Mouse (Mus musculus): ENCODE measurements around the gene Gsta2. TPM values are rescaled to one million over a fixed set of nuclear protein-coding genes. Genes with fewer than 3 reads are reported as not detected.
A peak's percentile ranks its signal among the peaks of the same experiment; 100 is the strongest.
"Not testable (repeated sequence)": the region's sequence is repeated elsewhere in the genome, so short reads cannot be mapped to it uniquely, and the experiment has no call there.

The Gsta2 gene
- total RNA-seq, 1 experiment from 2014 or later = not detected

GRCm38 (mm10) chr9:78368671-78369293, 13.2 kb upstream of the Gsta2 start:
- no peak for ATAC-seq (replicated peaks; ENCODE audit: low read depth, poor library complexity, severe bottlenecking)

DNA sequence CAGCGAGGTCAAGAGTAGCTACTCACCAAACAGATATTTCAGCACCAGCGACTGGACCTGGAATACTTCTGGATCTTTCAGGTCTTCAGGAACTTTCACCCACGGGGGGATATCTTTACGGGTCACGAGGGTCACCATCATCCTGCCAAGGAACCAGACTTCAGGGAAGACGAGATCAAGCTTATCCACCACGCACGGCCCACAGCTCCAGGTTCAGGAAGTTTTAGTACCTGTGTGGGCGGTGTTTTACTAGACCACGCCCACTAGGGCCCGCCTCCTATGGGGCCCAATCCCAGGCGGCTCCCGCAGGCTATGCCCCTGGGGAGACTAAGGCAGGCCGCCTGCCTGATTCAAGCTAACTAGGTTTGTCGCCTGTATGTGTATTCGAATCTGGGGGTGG, 12.4 kb upstream of the Gsta2 start, which contains the start of gene Dppa5a:
Dppa5a (minus strand) TSS at position 219 of the 400 bp plus-strand sequence.
- not testable (repeated sequence) for ATAC-seq (replicated peaks; ENCODE audit: low read depth, poor library complexity, severe bottlenecking)

GRCm38 (mm10) chr9:78365850-78366544, 10.4 kb upstream of the Gsta2 start:
- peak; percentile 45; the same call in 1 of the 2 replicates for ATAC-seq (replicated peaks; ENCODE audit: low read depth, poor library complexity, severe bottlenecking)

GRCm38 (mm10) chr9:78364701-78365100, 9.1 kb upstream of the Gsta2 start:
- ATAC-seq (replicated peaks; ENCODE audit: low read depth, poor library complexity, severe bottlenecking) = no peak

GRCm38 (mm10) chr9:78363374-78363773, 7.8 kb upstream of the Gsta2 start:
- peak; percentile 85 for ATAC-seq (replicated peaks; ENCODE audit: low read depth, poor library complexity, severe bottlenecking)

DNA sequence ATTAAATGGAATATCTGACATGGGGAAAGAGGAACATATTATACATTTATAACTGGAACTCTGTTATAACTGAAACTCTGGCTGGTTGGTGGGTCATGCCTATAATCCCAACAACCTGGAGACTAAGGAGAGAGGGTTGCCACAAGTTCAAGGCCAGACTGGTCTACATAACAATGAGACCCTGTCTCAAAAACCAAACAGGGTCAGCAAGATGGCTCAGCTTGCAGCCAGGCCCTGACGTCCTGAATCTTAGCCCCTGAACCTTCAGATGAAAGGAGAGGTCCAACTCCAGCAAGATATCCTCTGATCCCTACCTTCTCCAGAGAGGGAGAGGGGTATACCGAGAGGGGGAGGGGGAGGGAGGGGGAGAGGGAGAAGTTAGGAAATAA, 4.9 kb upstream of the Gsta2 start:
- no peak for ATAC-seq (replicated peaks; ENCODE audit: low read depth, poor library complexity, severe bottlenecking)

DNA sequence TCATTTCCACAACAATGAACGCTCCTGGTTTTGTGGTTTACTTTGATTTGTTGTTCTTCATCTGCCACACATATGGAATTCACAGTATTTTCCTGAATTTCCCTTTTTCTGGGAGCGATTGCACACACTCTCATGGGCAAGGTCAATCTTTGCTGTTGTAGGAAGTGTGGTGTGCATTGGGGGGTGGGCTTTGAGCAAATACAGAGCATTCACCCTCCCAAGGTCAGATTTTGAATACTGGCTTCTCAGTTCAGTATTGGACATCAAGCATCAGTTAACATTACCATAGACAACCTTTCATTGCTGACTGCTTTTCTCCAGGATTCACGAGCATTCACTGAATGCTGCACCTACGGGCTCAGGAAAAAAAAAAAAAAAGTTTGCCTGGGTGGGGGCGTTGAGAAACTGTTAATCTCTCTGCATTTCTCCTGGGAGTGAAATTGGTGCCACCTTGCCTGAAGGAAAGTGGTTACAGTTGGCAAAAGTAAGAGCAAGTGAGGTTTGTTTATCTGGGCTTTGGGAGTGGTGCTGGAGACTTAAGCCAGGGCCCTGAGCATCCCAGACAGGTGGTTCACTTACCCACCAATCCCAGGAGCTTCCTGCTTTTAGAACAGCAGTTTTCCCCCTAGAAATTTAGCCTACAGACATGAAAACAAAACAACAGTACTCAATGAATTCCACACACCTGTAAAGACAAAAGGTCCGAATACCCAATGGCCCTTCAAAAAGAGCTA, 4.3 kb upstream of the Gsta2 start:
- no peak for ATAC-seq (replicated peaks; ENCODE audit: low read depth, poor library complexity, severe bottlenecking)

GRCm38 (mm10) chr9:78358053-78358452, 2.5 kb upstream of the Gsta2 start:
- ATAC-seq (replicated peaks; ENCODE audit: low read depth, poor library complexity, severe bottlenecking) = peak; percentile 80

DNA sequence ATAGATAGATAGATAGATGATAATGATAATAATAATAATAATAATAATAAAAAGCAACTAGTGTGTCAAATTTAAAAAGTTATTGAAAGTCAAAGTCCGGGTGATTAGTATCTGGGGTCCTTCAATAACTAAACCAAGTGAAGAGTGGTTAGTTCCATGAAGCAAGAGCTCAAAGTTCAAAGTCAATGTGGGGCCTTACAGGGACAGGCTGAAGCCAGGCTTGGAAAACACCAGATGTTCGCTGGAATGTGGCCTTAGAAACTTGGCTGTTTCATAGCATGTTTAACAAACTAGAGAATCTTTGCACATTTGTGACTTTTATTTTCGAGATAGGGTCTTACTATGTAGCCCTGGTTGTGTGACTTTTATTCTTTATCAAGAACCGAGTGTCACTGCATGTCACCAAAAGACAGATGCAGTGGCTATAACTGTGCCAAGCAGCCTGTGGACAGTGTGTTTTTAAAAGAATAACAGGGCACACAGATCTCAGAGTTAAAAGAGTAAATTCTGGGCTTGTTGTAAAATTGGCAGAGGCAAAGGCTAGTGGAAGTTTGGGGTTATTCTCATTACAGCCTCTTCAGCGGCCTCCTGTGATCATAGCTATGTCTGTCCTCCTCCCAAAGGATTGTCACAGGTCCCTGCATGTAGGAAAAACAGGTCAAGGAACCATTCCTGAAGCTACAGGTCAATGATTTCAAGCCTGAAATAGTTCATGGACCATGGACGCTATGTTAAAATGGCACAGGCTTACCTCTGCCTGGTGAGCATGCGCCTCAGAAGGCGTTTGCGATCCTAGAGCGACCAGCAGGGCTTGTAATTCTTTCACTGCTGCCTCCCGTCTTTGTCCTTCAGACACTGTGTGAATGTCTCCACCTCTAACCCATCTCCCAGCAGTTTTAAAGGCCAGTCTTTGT, 666 bp downstream of the Gsta2 start:
- ATAC-seq (replicated peaks; ENCODE audit: low read depth, poor library complexity, severe bottlenecking) = no peak

GRCm38 (mm10) chr9:78351504-78352220, 3.9 kb downstream of the Gsta2 start:
- ATAC-seq (replicated peaks; ENCODE audit: low read depth, poor library complexity, severe bottlenecking) = peak; percentile 84

- 0 out of 2 replicates have a peak, but pooled peaks have one; percentile 15 for ATAC-seq (replicated peaks; ENCODE audit: low read depth, poor library complexity, severe bottlenecking)
These were observed 5.6 kb downstream of the Gsta2 start for GRCm38 (mm10) chr9:78350007-78350406.

- ATAC-seq (replicated peaks; ENCODE audit: low read depth, poor library complexity, severe bottlenecking) = not testable (repeated sequence)
These were observed 6.4 kb downstream of the Gsta2 start for GRCm38 (mm10) chr9:78349141-78349540.

GRCm38 (mm10) chr9:78348206-78349004, 7.2 kb downstream of the Gsta2 start:
- ATAC-seq (replicated peaks; ENCODE audit: low read depth, poor library complexity, severe bottlenecking) = not testable (repeated sequence)

DNA sequence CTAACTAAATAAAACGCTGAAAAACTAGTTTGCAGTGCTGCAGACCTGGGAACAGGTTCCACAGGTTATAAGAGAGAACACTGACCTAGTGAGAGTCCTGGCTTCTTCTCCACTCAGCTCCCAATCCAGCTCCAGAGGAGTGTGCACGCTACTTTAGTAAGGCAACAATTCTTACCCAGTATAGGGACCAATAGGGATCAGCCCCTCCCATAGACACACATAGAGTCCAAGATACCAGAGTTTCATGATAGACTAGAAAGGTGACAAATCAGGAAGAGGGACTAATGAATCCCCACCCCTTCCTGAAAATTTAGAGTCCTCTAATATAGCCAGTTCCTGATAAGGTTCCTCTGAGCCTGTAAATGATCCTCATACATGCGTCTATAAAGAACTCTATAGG, 8.6 kb downstream of the Gsta2 start:
- ATAC-seq (replicated peaks; ENCODE audit: low read depth, poor library complexity, severe bottlenecking) = peak; percentile 34; the same call in 1 of the 2 replicates

DNA sequence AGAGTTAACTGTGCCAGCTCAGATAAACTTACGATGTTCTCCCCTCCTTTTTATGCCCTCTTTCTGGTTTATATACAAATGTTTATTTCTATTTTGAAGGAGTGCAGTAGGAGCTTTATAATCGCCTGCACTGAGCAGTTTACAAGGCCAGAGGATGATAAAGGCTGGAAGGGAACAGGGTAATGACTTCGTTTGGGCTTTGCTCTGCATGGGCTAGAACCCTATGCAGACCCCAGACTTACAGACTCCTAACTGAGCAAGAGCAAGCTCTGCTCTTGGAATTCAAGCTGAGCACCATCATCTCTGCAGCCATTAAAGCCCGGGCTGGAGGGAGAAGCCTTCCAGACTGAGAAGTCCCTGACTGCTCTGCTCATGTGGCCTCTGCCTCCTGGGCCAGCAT, 10.4 kb downstream of the Gsta2 start:
- ATAC-seq (replicated peaks; ENCODE audit: low read depth, poor library complexity, severe bottlenecking) = not testable (repeated sequence)

GRCm38 (mm10) chr9:78343055-78343454, 12.5 kb downstream of the Gsta2 start:
- not testable (repeated sequence) for ATAC-seq (replicated peaks; ENCODE audit: low read depth, poor library complexity, severe bottlenecking)

GRCm38 (mm10) chr9:78342494-78342893, 13.1 kb downstream of the Gsta2 start:
- not testable (repeated sequence) for ATAC-seq (replicated peaks; ENCODE audit: low read depth, poor library complexity, severe bottlenecking)

- peak; percentile 80; the same call in 1 of the 2 replicates for ATAC-seq (replicated peaks; ENCODE audit: low read depth, poor library complexity, severe bottlenecking)
These were observed 15.3 kb downstream of the Gsta2 start for GRCm38 (mm10) chr9:78340324-78340723.

Measured in common myeloid progenitor, adult 5-6 weeks (primary cell).